Mouse (Mus musculus) ES-Bruce4 (cell line): ENCODE data around the gene Gm13305.
"Not testable (repeated sequence)": the region's sequence is repeated elsewhere in the genome, so short reads cannot be mapped to it uniquely, and the experiment has no call there.

Source experiments
- CTCF ChIP-seq: IDR thresholded peaks from one replicate; pipeline ENCODE4 v1.8.1; 2011; ENCODE audit warnings: low read depth, low read length
- EP300 ChIP-seq: IDR thresholded peaks from 2 replicates; pipeline ENCODE4 v1.6.1; 2011; ENCODE audit warnings: low read depth, low read length; ENCODE audit not compliant: insufficient read depth
- POLR2A ChIP-seq: IDR thresholded peaks from one replicate; pipeline ENCODE4 v1.8.1; 2011; ENCODE audit warnings: low read length; ENCODE audit not compliant: insufficient read depth

- not testable (repeated sequence) for TF ChIP-seq CTCF, POLR2A, EP300
These were observed 15.1 kb upstream of the Gm13305 start for GRCm38 (mm10) chr4:42183234-42184197.
